Mouse (Mus musculus): ENCODE data around the gene Pdzd8.
A peak's percentile ranks its signal among the peaks of the same experiment; 100 is the strongest.

The Pdzd8 gene

GRCm38 (mm10) chr19:59267417-59267963 lies 78.1 kb downstream of the Pdzd8 start:
- no peak for DNase-seq

DNA sequence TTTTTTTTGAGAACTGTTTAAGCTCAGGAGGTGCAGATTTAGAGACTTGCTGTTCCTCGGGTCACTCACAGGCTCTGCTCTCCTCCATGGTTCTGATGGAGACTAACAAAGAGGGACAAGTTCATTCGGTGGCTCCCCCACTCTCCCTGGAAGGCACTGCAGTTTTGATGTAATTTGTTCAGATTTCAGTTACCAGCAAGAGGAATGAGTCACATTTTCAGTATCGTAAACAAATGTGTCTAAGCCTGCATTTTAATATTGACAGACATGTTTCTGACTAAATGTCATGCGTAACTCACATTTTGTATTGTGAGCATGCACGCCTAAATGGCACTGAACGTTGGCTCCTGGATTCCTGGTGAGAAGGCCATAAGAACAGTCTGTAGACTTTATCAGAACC lies 79.7 kb downstream of the Pdzd8 start:
- DNase-seq: no peak

- DNase-seq: no peak
Observed at GRCm38 (mm10) chr19:59264838-59265532, 80.6 kb downstream of the Pdzd8 start.

- DNase-seq: no peak
Observed at GRCm38 (mm10) chr19:59263171-59263570, 82.4 kb downstream of the Pdzd8 start.

- no peak for DNase-seq
Observed at GRCm38 (mm10) chr19:59261604-59262003, 84.0 kb downstream of the Pdzd8 start.

GRCm38 (mm10) chr19:59260718-59261442 lies 84.7 kb downstream of the Pdzd8 start, which contains the start of gene Slc18a2:
Gene Slc18a2, plus strand, starts transcription at chr19:59260896.
- DNase-seq: peak; percentile 60

DNA sequence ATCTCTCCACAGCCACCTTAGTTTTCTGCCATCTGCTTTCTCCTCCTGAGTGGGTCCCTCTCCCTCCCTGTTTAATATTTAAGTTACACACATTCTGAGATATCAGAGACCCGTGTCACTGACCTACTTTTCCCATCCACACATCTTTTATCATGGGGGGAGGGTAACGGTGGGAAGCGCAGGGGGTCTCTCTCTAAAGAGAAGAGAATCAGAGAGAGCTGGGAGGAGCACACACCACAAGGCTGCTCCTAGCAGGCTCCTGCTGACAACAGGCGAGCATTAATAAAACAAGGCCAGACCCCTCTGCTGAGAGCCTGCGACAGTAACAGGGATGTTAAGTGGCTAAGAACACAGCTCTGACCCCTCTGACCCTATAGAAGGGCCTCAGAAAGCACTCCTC lies 85.9 kb downstream of the Pdzd8 start:
- DNase-seq: no peak

DNA sequence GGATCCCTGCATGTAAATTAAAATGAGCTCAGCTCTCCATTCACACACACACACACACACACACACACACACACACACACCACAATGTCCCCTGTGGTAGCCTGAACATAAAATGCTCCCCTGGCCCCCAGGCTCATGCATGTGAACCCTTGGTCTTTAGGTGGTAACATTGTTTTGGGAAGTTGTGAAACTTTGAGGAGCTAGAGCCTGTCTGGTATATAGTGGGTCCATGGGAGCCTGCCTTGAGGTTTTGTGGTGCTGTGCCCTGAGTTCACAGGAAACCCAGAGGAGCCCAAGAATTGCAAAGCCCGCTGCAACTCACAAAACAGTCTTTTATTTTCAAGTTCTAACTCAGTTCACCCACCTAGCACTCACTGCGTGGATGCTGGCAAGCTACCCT lies 92.9 kb downstream of the Pdzd8 start:
- DNase-seq: no peak

DNA sequence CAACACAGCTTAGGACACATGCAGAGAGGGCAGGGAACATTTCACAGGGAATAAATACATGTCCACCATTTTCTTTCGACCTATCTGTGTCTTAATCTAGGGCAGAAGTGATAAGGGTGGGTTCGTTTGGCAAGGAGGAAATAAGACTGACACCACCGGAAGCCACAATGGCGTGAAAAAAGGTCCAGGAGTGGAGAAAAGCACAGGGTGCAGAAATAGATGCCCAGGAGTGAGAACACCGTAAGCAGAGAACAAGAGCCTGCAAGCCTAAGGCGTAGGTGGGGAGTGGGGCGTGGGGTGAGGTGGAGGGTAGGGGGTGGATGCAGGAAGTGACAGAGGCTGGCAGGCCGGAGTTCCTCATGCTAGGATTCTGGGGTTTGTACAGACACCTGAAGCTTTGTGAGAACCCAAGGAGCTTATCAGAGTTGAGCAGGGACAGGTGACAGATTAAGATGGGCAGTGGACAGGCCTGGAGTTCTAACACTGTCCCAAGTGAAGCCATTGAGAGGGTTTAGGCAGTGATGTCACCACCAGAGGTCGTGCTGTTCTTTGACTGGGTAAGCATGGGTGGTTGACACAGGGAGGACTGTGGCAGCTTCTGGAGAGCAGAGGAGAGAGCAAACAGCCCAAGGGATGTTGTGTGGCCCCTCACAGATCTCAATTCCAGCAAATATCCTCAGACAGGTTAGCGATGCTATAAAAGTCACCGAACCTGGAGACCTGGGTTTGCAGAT lies 96.9 kb downstream of the Pdzd8 start:
- DNase-seq: peak; percentile 53

DNA sequence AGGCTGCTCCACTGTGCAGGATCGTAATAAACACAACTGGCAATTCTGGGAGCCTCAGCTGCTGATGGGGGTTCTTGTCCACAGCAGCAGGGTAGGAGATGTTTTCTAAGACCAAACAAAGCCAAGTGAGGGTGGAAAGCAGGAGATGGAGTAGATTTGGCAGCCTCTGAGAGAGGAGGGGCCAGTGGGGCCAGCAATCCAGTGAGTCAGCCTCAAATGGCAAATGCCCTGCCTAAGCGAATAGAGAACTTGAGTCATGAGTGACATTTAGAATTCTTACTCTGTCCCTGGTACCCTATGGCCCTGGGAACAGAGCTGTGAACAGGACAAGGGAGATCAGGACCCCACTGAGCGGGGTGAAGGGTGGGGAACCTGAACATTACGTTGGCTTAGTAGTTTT lies 97.4 kb downstream of the Pdzd8 start:
- DNase-seq: no peak

Measured in thymus, postnatal 4 days (tissue).